Mouse (Mus musculus) hindbrain, embryonic 13.5 days (tissue): ENCODE results near the gene Ilkap. TPM values are rescaled to one million over a fixed set of nuclear protein-coding genes. Genes with fewer than 3 reads are reported as not detected.
A peak's percentile ranks its signal among the peaks of the same experiment; 100 is the strongest.

Source experiments
- ATAC-seq: fragments of 200-750 bp; cut with Nextera tagmentation; 2 replicates; pipeline ENCODE4 v1.8.0; 2017; ENCODE audit warnings: moderate TSS enrichment; ENCODE audit not compliant: low FRiP score
- H3K27ac ChIP-seq: fragments of 300-500 bp; sonication (generic); 2 replicates; pipeline ENCODE4 v1.5.1; 2015; ENCODE audit warnings: inconsistent platforms, mild to moderate bottlenecking, moderate library complexity
- H3K27me3 ChIP-seq: fragments of 300-500 bp; sonication (generic); 2 replicates; pipeline ENCODE4 v1.6.1; 2015; ENCODE audit warnings: mild to moderate bottlenecking, inconsistent platforms
- H3K36me3 ChIP-seq: fragments of 300-500 bp; sonication (generic); 2 replicates; pipeline ENCODE4 v1.6.1; 2015; ENCODE audit warnings: mild to moderate bottlenecking, inconsistent platforms
- H3K4me1 ChIP-seq: fragments of 300-500 bp; sonication (generic); replicated peaks from 2 replicates; pipeline ENCODE4 v1.6.1; 2015; ENCODE audit warnings: inconsistent platforms
- H3K4me2 ChIP-seq: fragments of 300-500 bp; sonication (generic); 2 replicates; pipeline ENCODE4 v1.6.1; 2015; ENCODE audit warnings: inconsistent platforms, mild to moderate bottlenecking, moderate library complexity
- H3K4me3 ChIP-seq: fragments of 300-500 bp; sonication (generic); 2 replicates; pipeline ENCODE4 v1.5.1; 2015; ENCODE audit warnings: mild to moderate bottlenecking, inconsistent platforms
- H3K9ac ChIP-seq: fragments of 300-500 bp; sonication (generic); 2 replicates; pipeline ENCODE4 v1.6.1; 2015; ENCODE audit warnings: mild to moderate bottlenecking, inconsistent platforms
- H3K9me3 ChIP-seq: fragments of 300-500 bp; sonication (generic); 2 replicates; pipeline ENCODE4 v1.6.1; 2016; ENCODE audit warnings: inconsistent platforms
- WGBS: fragments of 180-500 bp; shearing (Covaris S2); methylation state at CpG from one replicate; pipeline ENCODE4 v1.1.7; 2015; 5-methylcytosine and 5-hydroxymethylcytosine counted together
- polyA plus RNA-seq: library from polyadenylated mRNA; unstranded; fragments of >200 nt; fragmentation: Nextera tagmentation; extraction: Ambion mirVana; gene quantifications from 2 replicates; pipeline ENCODE4 v1.2.1, GENCODE M21; 2015

The Ilkap gene
- polyA plus RNA-seq, result 144 and 147 TPM in 2 replicates

DNA sequence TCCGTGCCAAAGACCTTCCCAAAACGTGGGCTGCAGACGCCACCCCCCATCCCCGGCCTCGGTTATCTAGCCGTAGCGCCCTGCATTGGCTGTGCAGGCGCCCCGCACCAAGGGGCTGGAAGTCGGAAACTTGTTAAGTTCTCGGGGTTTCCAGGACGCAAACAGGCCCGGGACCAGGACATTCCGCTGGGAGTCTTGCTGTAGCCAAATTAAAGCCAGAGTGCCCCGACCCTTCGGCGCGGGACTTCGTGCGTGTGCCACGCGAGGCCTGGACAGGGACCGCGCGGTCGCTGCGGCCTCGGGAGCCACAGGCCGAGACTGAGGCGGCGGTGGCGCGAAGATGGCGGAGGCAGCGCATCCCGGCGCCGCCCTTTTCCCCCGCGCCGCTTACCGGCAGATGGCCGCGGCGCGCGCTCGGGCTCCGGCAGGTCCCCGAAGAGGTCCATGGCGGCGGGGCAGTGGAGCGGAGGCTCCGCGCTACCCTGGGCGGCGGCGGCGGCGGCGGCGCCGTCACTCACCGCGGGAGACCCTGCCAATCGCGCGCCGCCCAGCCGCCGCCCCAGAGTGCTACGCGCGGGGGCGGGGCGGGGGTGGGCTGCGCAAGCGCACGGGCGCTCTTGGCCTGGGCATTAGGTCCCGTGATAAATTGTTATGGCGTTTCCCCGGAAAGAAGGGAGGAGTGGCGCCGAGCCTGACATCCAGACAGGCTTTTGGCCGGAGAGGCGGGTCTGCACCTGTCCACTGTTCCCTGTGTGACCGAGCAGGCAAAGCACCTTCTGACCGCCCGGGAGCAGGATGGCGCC, at the start of gene Ilkap:
TSS of gene Ilkap (minus strand) at position 556 of the 803 bp plus-strand sequence.
- peak; percentile 96 for ATAC-seq
- H3K4me2 ChIP-seq, result peak within 1 kb of the TSS; percentile 93
- peaks cover 32% of the 10 kb centered on the region for H3K4me1 ChIP-seq
- H3K27me3 ChIP-seq, result no peaks in the 10 kb centered on the region
- peak within 1 kb of the TSS; percentile 89 for H3K4me3 ChIP-seq
- WGBS, result under 1% methylated on average over 71 of the region's 91 CpGs
- peaks cover 10% of the 10 kb centered on the region for H3K36me3 ChIP-seq
- peak within 1 kb of the TSS; percentile 91 for H3K9ac ChIP-seq
- peak within 1 kb of the TSS; percentile 93 for H3K27ac ChIP-seq
- H3K9me3 ChIP-seq, result no peaks in the 10 kb centered on the region

DNA sequence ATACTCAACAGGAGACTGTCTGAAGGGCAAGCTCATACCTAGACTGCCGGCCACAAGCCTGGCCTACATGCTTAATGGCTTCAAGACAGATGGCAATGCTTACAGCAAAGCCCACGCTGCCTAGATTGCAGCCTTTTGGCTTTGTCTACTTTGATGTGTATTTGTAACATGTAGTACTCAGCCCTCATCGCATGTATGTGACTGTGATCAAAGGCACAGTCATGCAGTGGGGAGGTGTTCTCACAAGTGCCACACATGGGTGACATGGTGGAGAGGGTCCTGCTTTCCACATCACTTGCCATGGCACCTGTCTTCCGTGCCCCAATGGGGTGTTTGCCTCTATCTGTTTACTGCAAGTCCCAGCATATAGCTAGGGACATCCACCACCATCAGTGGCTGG, 47.9 kb upstream of the Ilkap start:
- no peak overlapping the region for H3K4me3 ChIP-seq
- H3K27ac ChIP-seq, result no peak overlapping the region
- no peak overlapping the region for H3K9ac ChIP-seq
- H3K4me1 ChIP-seq, result no peaks in the 10 kb centered on the region
- peaks cover 81% of the 10 kb centered on the region for H3K36me3 ChIP-seq
- H3K9me3 ChIP-seq, result peaks cover 7% of the 10 kb centered on the region; the same call in 1 of the 2 replicates
- 91% methylated on average over 4 of the region's 4 CpGs for WGBS
- H3K4me2 ChIP-seq, result no peak overlapping the region
- ATAC-seq, result no peak
- H3K27me3 ChIP-seq, result no peaks in the 10 kb centered on the region

DNA sequence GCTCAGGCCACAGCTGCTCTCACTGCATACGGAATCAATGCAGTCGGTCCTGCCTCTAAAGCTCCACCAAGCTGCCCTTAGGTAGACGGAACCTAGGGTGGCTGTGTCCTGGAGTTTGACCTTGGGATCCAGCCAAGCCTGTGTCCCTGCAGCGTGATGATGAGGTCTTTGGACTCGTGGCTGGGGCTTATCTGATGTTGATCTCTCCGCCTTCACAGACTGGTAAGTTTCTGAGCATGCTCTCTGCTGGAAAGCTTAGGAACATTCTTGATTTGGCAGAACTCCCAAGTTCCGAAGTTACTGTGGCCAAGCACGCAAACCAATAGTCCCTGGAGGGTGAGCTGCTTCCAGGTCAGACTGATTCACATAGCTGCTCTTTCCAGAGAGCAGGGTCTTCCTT, 47.4 kb upstream of the Ilkap start:
- H3K36me3 ChIP-seq, result peaks cover 82% of the 10 kb centered on the region

DNA sequence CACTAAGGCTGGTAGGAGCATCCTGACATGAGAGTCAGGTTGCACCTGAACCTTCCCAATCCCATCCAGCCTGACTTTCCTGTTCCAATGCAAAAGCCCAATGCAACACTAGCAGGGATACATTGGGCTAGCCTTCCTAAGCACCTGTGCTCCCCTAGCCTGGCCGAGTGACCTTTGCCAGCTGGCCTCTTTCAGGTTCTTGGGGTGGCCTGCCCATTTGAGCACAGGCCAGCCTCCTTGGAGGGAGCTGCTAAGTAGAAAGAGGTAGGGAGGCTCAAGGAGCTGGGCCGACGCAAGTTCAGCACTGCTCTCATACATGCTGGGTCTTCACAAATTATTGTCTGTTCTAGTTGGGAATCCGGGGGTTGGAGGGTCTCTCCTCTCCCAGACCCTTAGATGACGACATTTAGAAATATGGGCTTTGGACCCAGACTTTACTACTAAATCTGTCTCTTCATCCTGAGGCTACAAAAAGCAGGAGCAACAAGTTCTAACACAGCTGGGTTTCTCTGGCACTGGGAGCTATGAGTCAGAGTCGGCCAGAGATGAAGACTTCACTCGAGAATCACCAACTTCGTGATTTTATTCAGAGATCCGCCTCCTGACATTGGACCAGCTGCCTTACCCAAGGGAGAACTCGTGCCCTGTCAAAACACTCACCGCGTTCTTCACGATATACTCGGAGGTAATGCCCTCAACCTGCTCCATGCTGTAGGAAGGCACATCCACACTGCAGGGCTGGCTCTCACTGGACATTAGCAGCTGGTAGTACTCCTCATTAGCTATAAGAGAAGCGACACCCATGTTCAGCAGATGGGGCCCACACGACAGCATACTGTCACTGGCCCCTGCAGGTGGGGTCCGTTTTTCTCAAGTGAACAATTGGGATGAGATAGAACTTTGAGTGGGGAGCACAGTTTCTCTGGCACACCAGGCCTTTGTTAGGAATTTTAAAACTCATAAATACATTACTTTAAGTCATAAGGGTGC, 46.5 kb upstream of the Ilkap start:
- no peak overlapping the region for H3K4me2 ChIP-seq
- peaks cover 86% of the 10 kb centered on the region for H3K36me3 ChIP-seq
- peaks cover 7% of the 10 kb centered on the region; the same call in 1 of the 2 replicates for H3K9me3 ChIP-seq
- H3K27me3 ChIP-seq, result no peaks in the 10 kb centered on the region
- H3K4me3 ChIP-seq, result no peak overlapping the region
- H3K27ac ChIP-seq, result no peak overlapping the region
- no peak overlapping the region for H3K9ac ChIP-seq
- no peaks in the 10 kb centered on the region for H3K4me1 ChIP-seq
- ATAC-seq, result no peak
- 91% methylated on average over 17 of the region's 17 CpGs for WGBS

More for the DNA sequence above, 47.4 kb upstream of the Ilkap start:
- Histone ChIP-seq H3K9me3 (peaks cover 7% of the 10 kb centered on the region; the same call in 1 of the 2 replicates), H3K27ac (no peak overlapping the region), H3K4me1 (no peaks in the 10 kb centered on the region), H3K9ac (no peak overlapping the region), H3K4me2 (no peak overlapping the region), H3K4me3 (no peak overlapping the region), H3K27me3 (no peaks in the 10 kb centered on the region)
- ATAC-seq, result no peak
- WGBS, result 89% methylated on average over 8 of the region's 8 CpGs

DNA sequence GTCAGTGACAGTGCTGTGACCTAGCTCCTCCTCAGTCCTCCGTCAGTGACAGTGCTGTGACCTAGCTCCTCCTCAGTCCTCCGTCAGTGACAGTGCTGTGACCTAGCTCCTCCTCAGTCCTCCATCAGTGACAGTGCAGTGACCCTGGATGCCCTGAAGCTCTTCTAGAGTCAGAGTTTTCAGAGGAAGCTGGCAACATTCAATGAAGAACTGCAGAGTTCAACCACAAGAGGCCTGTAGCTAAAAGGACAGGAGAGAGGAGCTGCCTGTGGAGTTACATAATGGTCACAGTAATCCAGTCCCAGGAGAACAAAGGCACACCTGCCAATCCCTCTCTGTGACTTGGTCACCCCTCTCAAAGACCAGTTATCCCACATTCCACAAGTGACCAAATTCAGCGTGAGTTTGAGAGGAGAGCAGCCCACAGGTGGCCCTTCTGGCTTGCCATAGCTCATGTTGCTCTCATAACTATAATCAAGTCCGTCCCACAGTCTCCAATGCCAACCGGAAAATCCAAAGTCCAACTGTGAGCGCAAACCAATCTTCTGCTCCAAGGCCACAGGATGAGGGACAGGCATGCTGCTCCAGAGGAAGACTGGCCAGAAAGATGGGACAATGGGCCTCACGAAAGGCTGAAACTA, 43.9 kb upstream of the Ilkap start:
- Histone ChIP-seq H3K27me3 (no peaks in the 10 kb centered on the region), H3K27ac (no peak overlapping the region)

DNA sequence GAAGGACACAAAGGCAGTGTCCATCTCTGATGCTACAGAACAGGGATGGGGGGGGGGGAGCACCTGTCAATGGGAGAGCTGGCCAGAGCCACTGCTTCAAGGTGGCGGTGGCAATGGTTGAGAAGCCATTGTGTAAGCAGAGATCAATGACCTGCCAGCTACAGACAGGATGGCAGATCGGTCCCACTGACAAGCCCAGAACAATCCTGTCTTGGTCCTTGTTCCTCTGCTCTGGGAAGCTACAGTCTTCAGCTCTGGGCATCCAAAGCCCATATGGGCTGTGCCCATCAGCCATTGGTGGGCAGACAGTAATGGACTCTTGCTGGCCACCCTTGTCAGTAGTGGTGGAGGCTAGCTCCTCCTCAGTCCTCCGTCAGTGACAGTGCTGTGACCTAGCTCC, 43.2 kb upstream of the Ilkap start:
- no peak overlapping the region for H3K27ac ChIP-seq
- H3K4me3 ChIP-seq, result no peak overlapping the region
- no peaks in the 10 kb centered on the region for H3K9me3 ChIP-seq
- peaks cover 77% of the 10 kb centered on the region for H3K36me3 ChIP-seq
- no peaks in the 10 kb centered on the region for H3K27me3 ChIP-seq
- H3K4me2 ChIP-seq, result no peak overlapping the region
- no peak overlapping the region for H3K9ac ChIP-seq
- WGBS, result 94% methylated on average over 3 of the region's 3 CpGs
- no peak for ATAC-seq
- peaks cover 1% of the 10 kb centered on the region; the same call in 1 of the 2 replicates for H3K4me1 ChIP-seq

More for the DNA sequence above, 43.9 kb upstream of the Ilkap start:
- Histone ChIP-seq H3K4me3 (no peak overlapping the region), H3K9me3 (peaks cover 3% of the 10 kb centered on the region; the same call in 1 of the 2 replicates), H3K36me3 (peaks cover 83% of the 10 kb centered on the region), H3K9ac (no peak overlapping the region), H3K4me1 (no peaks in the 10 kb centered on the region), H3K4me2 (no peak overlapping the region)
- ATAC-seq, result no peak
- 78% methylated on average over 7 of the region's 7 CpGs for WGBS

DNA sequence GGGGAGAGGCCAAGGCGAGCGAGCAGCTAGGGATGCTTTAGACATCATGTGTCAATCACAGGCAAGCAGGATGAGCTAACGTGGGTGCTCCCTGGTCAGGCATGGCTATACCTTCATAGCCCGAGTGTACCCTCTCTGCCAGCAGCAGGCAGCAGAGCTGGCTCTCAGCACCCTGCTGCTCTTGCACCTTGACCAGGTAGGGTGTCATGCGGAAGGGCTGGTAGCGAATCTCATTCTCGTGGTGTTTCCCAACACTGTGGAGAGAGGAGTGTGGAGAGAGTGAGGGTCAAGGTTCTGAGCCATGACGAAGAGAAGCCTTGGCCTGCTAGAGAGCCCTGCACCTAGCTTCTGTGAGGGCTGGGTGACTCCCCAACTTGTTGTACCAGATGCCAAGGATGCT, 41.2 kb upstream of the Ilkap start:
- 89% methylated on average over 8 of the region's 8 CpGs for WGBS
- Histone ChIP-seq H3K4me2 (no peak overlapping the region), H3K4me3 (no peak overlapping the region), H3K9me3 (no peaks in the 10 kb centered on the region), H3K9ac (no peak overlapping the region), H3K27me3 (no peaks in the 10 kb centered on the region), H3K36me3 (peaks cover 68% of the 10 kb centered on the region), H3K27ac (no peak overlapping the region), H3K4me1 (peaks cover 15% of the 10 kb centered on the region)
- no peak for ATAC-seq

DNA sequence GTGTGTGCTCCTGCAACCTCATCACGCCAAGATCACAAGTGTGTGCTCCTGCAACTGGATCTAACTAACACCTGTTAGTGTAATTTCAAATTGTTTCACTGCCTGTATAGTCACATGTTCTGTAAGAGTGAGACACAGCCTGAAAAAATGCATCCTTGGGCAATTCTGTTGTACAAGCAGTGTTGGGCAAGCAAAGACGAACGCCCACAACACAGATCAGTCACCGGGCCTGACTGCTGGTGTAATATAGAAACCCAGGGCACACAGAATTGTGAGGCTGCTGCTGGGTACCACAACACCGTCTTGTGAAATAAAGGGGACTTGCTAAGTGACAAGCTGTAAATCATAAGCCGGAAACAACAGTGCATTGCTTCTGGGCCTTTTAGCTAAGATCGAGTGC, 39.0 kb upstream of the Ilkap start:
- Histone ChIP-seq H3K9ac (no peak overlapping the region), H3K27me3 (no peaks in the 10 kb centered on the region), H3K27ac (no peak overlapping the region), H3K4me1 (peaks cover 15% of the 10 kb centered on the region), H3K4me2 (no peak overlapping the region), H3K36me3 (peaks cover 64% of the 10 kb centered on the region), H3K9me3 (no peaks in the 10 kb centered on the region), H3K4me3 (no peak overlapping the region)
- 91% methylated on average over 7 of the region's 7 CpGs for WGBS
- ATAC-seq, result no peak

DNA sequence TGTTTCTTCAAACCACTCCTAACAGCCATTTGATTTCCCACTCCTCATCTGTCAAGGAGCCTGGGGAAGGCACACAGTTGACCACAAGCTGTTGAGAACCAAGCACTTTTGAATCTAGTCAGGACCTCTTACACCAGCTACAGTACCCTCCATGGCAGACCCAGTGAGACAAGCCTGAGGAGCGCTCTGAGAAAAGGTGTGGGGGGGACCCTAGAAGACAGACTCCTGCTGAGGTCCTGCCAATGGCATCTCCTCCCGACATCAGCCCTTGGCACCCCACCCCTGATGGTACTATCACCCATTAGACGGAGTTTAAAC, 38.4 kb upstream of the Ilkap start:
- no peaks in the 10 kb centered on the region for H3K27me3 ChIP-seq
- peaks cover 69% of the 10 kb centered on the region for H3K36me3 ChIP-seq
- WGBS, result 98% methylated on average over 3 of the region's 3 CpGs
- no peak overlapping the region for H3K9ac ChIP-seq
- H3K4me2 ChIP-seq, result no peak overlapping the region
- no peak overlapping the region for H3K4me3 ChIP-seq
- ATAC-seq, result no peak
- no peaks in the 10 kb centered on the region for H3K9me3 ChIP-seq
- H3K4me1 ChIP-seq, result peaks cover 15% of the 10 kb centered on the region
- H3K27ac ChIP-seq, result no peak overlapping the region

DNA sequence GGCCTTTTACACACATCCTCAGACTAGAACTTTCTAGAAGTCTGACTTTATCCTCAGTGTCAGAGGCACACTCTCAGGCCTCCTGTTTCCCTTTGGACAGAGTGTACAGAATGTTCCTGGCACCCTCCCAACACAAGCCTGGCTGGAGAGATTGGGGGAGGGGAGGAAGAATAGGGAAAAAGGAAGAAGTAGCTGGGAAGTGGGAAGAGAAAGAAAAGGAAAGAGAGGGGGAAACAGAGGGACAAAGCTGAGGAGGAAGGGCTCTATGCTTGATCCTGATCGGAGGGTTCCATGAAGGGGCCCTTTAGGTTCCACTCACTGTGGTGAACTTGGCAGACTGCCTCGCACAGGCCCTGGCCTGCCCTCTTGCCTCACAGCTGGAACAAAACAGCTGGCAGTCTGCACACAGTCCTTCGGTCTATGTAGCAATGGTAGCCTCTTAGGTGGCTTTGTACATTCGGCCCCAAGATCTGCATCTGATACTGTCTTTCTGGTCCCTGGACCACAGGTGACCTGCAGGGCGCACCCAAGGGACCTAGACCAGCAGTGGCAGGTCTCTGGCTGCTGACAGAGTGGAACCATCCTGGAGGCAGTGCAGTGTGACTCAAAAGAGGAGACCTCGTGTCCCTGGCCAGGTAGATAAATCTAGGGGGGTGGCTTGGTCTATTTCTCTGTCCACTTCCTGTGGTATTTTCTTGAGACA, 37.9 kb upstream of the Ilkap start:
- Histone ChIP-seq H3K9ac (no peak overlapping the region), H3K36me3 (peaks cover 67% of the 10 kb centered on the region), H3K27me3 (no peaks in the 10 kb centered on the region), H3K27ac (peak overlapping the region; percentile 42; the same call in 1 of the 2 replicates), H3K9me3 (no peaks in the 10 kb centered on the region), H3K4me2 (no peak overlapping the region), H3K4me1 (peaks cover 15% of the 10 kb centered on the region), H3K4me3 (no peak overlapping the region)
- WGBS, result 82% methylated on average over 6 of the region's 6 CpGs
- no peak for ATAC-seq

DNA sequence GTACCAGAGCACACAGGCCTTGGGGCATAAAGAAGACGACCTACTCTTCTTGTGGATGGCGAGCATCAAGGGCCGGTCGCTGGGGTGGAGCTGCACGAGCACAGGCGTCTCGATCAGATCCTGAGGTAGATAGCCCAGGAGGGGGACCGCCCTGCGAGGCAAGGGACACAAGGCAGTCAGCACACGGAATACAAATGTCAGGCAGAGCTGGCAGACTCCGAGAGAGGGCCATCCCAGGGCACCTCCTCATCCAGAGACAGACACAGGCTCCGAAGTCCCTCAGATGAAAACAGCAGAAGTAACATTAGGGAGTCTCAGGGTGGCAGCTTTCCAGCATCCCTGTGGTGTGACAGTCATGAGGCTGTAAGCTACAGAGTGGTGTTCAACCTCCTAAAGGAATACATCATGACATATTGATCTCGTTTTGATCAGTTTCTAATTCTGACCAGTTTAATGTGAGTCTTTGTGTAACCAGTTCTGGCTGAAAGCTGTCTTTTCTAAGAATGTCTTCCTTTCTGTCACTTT, 37.1 kb upstream of the Ilkap start:
- peaks cover 70% of the 10 kb centered on the region for H3K36me3 ChIP-seq
- no peak for ATAC-seq
- WGBS, result 81% methylated on average over 13 of the region's 13 CpGs

More for the DNA sequence above, 37.1 kb upstream of the Ilkap start:
- H3K4me1 ChIP-seq, result peaks cover 15% of the 10 kb centered on the region
- H3K4me2 ChIP-seq, result no peak overlapping the region
- H3K27me3 ChIP-seq, result no peaks in the 10 kb centered on the region
- H3K4me3 ChIP-seq, result no peak overlapping the region
- H3K9me3 ChIP-seq, result no peaks in the 10 kb centered on the region
- no peak overlapping the region for H3K9ac ChIP-seq
- H3K27ac ChIP-seq, result no peak overlapping the region
